Mouse (Mus musculus): ENCODE measurements around the gene Tnfsfm13. TPM values are rescaled to one million over a fixed set of nuclear protein-coding genes. Genes with fewer than 3 reads are reported as not detected.
A peak's percentile ranks its signal among the peaks of the same experiment; 100 is the strongest.

The Tnfsfm13 gene
- polyA plus RNA-seq, 1 experiment from 2014 or later = 6.0 TPM

GRCm38 (mm10) chr11:69672211-69672706, 23.6 kb downstream of the Tnfsfm13 start, which contains the start of gene Eif4a1:
Gene Eif4a1, minus strand, starts transcription at chr11:69672423.
- Histone ChIP-seq H3K36me3 (peaks cover 79% of the 10 kb centered on the region), H3K4me3 (replicated peaks) (peak within 1 kb of the TSS; percentile 61), H3K9me3 (replicated peaks) (no peaks in the 10 kb centered on the region), H3K9ac (peak within 1 kb of the TSS; percentile 83), H3K27ac (replicated peaks) (peak within 1 kb of the TSS; percentile 98), H3K27me3 (no peaks in the 10 kb centered on the region), H3K4me2 (replicated peaks) (peak within 1 kb of the TSS; percentile 77), H3K4me1 (peaks cover 23% of the 10 kb centered on the region)
- under 1% methylated on average over 36 of the region's 36 CpGs for WGBS
- ATAC-seq (ENCODE audit: insufficient number of reproducible peaks, low FRiP score, low TSS enrichment, low read depth) = peak; percentile 98

DNA sequence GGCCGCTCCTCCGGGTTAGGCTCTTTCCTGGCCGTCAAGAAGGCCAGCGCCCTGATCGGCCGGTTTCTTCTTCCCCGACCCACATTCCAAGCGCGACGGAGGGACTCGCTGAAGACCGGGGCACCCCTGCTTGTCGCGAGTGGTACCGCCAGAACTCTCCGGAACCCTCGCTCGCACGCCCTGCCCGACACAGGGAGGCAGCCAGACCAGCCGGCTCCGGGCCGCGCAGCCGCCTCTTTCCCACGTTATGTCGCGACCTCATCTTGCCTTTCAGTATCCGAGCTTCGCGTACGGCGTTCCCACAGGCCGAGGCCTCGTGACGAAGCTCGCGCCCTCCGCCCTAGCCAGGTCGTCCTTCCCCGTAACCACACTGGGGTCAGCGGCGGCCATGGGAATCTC, 24.2 kb downstream of the Tnfsfm13 start:
- Histone ChIP-seq H3K9me3 (replicated peaks) (no peaks in the 10 kb centered on the region), H3K4me2 (replicated peaks) (peak overlapping the region; percentile 77), H3K4me3 (replicated peaks) (peak overlapping the region; percentile 61), H3K27me3 (no peaks in the 10 kb centered on the region), H3K9ac (peak overlapping the region; percentile 83), H3K4me1 (peaks cover 23% of the 10 kb centered on the region), H3K36me3 (peaks cover 77% of the 10 kb centered on the region), H3K27ac (replicated peaks) (peak overlapping the region; percentile 98)
- under 1% methylated on average over 43 of the region's 43 CpGs for WGBS
- no peak; the same call in 1 of the 2 replicates for ATAC-seq (ENCODE audit: insufficient number of reproducible peaks, low FRiP score, low TSS enrichment, low read depth)

GRCm38 (mm10) chr11:69670786-69671725, 24.8 kb downstream of the Tnfsfm13 start:
- Histone ChIP-seq H3K36me3 (peaks cover 77% of the 10 kb centered on the region), H3K4me1 (peaks cover 23% of the 10 kb centered on the region), H3K27ac (replicated peaks) (peak overlapping the region; percentile 98), H3K9me3 (replicated peaks) (no peaks in the 10 kb centered on the region), H3K4me2 (replicated peaks) (peak overlapping the region; percentile 77), H3K27me3 (no peaks in the 10 kb centered on the region), H3K4me3 (replicated peaks) (peak overlapping the region; percentile 61), H3K9ac (peak overlapping the region; percentile 83)
- under 1% methylated on average over 55 of the region's 61 CpGs for WGBS
- ATAC-seq (ENCODE audit: insufficient number of reproducible peaks, low FRiP score, low TSS enrichment, low read depth) = peak; percentile 79

DNA sequence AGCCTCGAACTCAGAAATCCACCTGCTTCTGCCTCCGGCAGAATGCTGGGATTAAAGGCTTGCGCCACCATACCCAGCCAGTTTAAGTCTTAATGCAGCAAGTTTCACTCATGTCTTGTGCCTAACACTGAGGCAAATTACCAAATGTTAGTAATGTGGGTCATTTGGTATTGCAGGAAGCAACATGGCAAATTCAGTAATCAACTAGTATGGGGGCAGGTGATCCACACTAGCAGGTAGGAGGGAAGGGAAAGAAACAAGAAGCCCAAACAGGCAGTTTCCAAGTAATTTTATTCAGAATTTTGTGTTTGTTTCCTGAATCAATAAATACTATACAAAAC, 29.3 kb downstream of the Tnfsfm13 start:
- H3K4me2 ChIP-seq (replicated peaks) = no peak overlapping the region
- no peaks in the 10 kb centered on the region for H3K9me3 ChIP-seq (replicated peaks)
- ATAC-seq (ENCODE audit: insufficient number of reproducible peaks, low FRiP score, low TSS enrichment, low read depth) = no peak
- no peaks in the 10 kb centered on the region for H3K27me3 ChIP-seq
- H3K4me1 ChIP-seq = peaks cover 30% of the 10 kb centered on the region
- H3K36me3 ChIP-seq = peaks cover 67% of the 10 kb centered on the region
- 77% methylated on average over 3 of the region's 3 CpGs for WGBS
- no peak overlapping the region for H3K9ac ChIP-seq
- no peak overlapping the region for H3K4me3 ChIP-seq (replicated peaks)
- no peak overlapping the region for H3K27ac ChIP-seq (replicated peaks)

DNA sequence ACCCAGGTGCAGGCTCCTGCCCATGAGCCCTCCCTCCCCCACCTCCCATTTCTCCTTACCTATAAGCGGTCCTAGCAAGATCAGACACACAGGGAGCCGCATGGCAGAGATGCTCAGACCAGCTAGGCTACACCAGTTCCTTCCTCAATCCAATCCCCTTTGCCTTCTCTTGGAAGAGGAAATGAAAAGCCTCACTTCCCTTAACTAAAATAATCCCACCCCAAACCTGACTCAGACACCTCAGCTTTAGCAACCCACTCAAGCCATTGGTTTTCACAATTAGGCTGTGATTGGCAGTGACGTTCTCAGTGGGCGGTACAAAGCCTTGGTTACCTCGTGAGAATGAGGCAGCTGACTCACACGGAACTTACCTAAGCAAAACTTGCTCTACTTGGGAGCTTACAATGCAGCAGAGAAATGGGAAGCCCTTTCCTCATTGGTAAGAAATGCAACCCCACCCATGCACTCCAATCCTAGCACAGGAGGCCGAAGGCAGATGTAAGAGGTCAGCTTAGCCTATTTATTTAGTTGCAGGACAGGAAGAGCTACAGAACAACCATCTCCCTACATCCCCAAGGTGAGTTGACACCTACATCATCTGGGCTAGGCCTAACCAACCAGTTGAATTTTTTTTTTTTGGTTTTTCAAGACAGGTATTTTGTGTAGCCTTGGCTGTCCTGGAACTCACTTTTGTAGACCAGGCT, 29.8 kb downstream of the Tnfsfm13 start, which contains the start of gene Cd68:
Gene Cd68 (minus strand): TSS at position 193 of the 704 bp plus-strand sequence.
- Histone ChIP-seq H3K27ac (replicated peaks) (peak within 1 kb of the TSS; percentile 52), H3K36me3 (peaks cover 67% of the 10 kb centered on the region), H3K9me3 (replicated peaks) (no peaks in the 10 kb centered on the region), H3K4me3 (replicated peaks) (no peak within 1 kb of the TSS), H3K4me1 (peaks cover 35% of the 10 kb centered on the region), H3K27me3 (no peaks in the 10 kb centered on the region), H3K9ac (no peak within 1 kb of the TSS), H3K4me2 (replicated peaks) (no peak within 1 kb of the TSS)
- 26% methylated on average over 7 of the region's 7 CpGs for WGBS
- ATAC-seq (ENCODE audit: insufficient number of reproducible peaks, low FRiP score, low TSS enrichment, low read depth) = no peak

GRCm38 (mm10) chr11:69665457-69665960, 30.4 kb downstream of the Tnfsfm13 start:
- no peak overlapping the region for H3K9ac ChIP-seq
- H3K9me3 ChIP-seq (replicated peaks) = no peaks in the 10 kb centered on the region
- no peak overlapping the region for H3K4me2 ChIP-seq (replicated peaks)
- H3K27me3 ChIP-seq = no peaks in the 10 kb centered on the region
- H3K4me3 ChIP-seq (replicated peaks) = no peak overlapping the region
- 74% methylated on average over 9 of the region's 9 CpGs for WGBS
- ATAC-seq (ENCODE audit: insufficient number of reproducible peaks, low FRiP score, low TSS enrichment, low read depth) = no peak
- peak overlapping the region; percentile 41 for H3K27ac ChIP-seq (replicated peaks)
- H3K36me3 ChIP-seq = peaks cover 63% of the 10 kb centered on the region
- H3K4me1 ChIP-seq = peaks cover 35% of the 10 kb centered on the region

- peak overlapping the region; percentile 52 for H3K27ac ChIP-seq (replicated peaks)
- no peak for ATAC-seq (ENCODE audit: insufficient number of reproducible peaks, low FRiP score, low TSS enrichment, low read depth)
Measured at GRCm38 (mm10) chr11:69664841-69665240, 31.1 kb downstream of the Tnfsfm13 start.

DNA sequence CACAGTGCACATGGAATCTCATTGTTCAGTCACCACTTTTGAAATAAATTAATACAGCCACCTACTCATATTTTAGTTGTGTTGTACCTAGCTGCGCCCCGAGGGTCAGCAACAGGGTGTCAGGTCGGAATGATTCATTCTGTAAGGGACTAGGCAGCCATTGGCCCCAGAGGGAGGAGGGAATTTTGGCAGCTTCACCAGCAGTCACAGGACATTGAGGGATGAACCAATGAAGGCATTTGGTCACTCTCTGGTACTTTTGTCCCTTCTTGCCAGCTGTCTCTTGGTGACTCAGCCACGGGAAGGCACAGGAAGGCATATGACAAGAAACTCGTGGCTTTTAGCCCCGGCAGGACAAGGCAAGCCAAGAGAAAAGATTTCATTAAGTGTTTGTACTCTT, 32.1 kb downstream of the Tnfsfm13 start:
- Histone ChIP-seq H3K9me3 (replicated peaks) (no peaks in the 10 kb centered on the region), H3K36me3 (peaks cover 53% of the 10 kb centered on the region), H3K27me3 (no peaks in the 10 kb centered on the region), H3K4me2 (replicated peaks) (no peak overlapping the region), H3K9ac (no peak overlapping the region), H3K4me1 (peaks cover 20% of the 10 kb centered on the region), H3K27ac (replicated peaks) (peak overlapping the region; percentile 96; the same call in 1 of the 2 replicates), H3K4me3 (replicated peaks) (no peak overlapping the region)
- ATAC-seq (ENCODE audit: insufficient number of reproducible peaks, low FRiP score, low TSS enrichment, low read depth) = no peak
- WGBS = 85% methylated on average over 6 of the region's 6 CpGs

More at GRCm38 (mm10) chr11:69664841-69665240, 31.1 kb downstream of the Tnfsfm13 start:
- H3K4me1 ChIP-seq = peaks cover 29% of the 10 kb centered on the region
- no peaks in the 10 kb centered on the region for H3K9me3 ChIP-seq (replicated peaks)
- no peak overlapping the region for H3K9ac ChIP-seq
- peaks cover 57% of the 10 kb centered on the region for H3K36me3 ChIP-seq
- WGBS = 88% methylated on average over 7 of the region's 7 CpGs
- H3K4me3 ChIP-seq (replicated peaks) = no peak overlapping the region
- no peak overlapping the region for H3K4me2 ChIP-seq (replicated peaks)
- no peaks in the 10 kb centered on the region for H3K27me3 ChIP-seq

- Histone ChIP-seq H3K4me2 (replicated peaks) (peak overlapping the region; percentile 48), H3K36me3 (peaks cover 53% of the 10 kb centered on the region), H3K27ac (replicated peaks) (peak overlapping the region; percentile 96), H3K9ac (peak overlapping the region; percentile 15; the same call in 1 of the 2 replicates), H3K27me3 (no peaks in the 10 kb centered on the region), H3K4me3 (replicated peaks) (peak overlapping the region; percentile 56), H3K9me3 (replicated peaks) (no peaks in the 10 kb centered on the region), H3K4me1 (peaks cover 18% of the 10 kb centered on the region)
- no peak for ATAC-seq (ENCODE audit: insufficient number of reproducible peaks, low FRiP score, low TSS enrichment, low read depth)
- WGBS = 67% methylated on average over 13 of the region's 13 CpGs
Measured at GRCm38 (mm10) chr11:69662967-69663671, 32.8 kb downstream of the Tnfsfm13 start.

DNA sequence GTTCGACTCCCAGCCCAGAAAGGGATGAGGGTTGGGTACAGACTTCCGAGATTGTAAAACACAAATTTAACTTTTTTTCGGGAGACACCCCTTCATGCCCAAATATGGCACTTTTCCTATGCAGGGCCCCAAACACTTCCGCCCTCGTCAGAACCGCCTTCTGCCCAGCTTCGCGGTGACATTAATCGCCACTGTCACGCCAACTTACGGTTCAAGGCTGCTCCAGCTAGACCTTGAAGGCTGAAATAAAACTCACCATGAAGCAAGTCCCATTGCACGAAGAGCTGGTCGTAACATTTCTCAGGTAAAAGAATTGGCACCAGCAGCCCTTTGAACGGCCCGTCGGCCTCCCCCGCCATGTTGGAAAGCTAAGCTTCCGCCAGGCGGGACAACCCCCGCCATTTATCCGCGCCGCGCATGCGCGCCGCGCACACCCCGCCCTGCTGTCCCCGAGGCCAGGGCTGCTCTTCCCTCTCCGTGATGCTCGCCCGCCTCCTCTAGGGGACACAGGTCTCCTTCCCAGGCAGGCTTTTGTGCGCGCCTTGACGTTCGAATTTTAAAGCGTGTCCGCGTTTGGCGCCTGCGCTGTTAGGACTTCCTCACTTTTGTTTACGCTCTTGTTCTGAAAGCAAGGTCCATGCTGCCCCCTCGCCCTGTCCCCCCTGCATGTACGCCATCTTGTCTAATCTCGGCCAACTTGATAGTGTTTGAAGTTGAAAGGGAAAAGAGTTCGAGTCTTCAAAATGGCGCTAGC, 33.5 kb downstream of the Tnfsfm13 start, which contains the start of gene Mpdu1:
Gene Mpdu1 (minus strand): TSS at position 430 of the 754 bp plus-strand sequence.
- H3K4me3 ChIP-seq (replicated peaks) = peak within 1 kb of the TSS; percentile 56
- H3K4me2 ChIP-seq (replicated peaks) = peak within 1 kb of the TSS; percentile 48
- peaks cover 18% of the 10 kb centered on the region for H3K4me1 ChIP-seq
- H3K9me3 ChIP-seq (replicated peaks) = no peaks in the 10 kb centered on the region
- peak within 1 kb of the TSS; percentile 96 for H3K27ac ChIP-seq (replicated peaks)
- peak within 1 kb of the TSS; percentile 37 for H3K9ac ChIP-seq
- WGBS = under 1% methylated on average over 48 of the region's 48 CpGs
- ATAC-seq (ENCODE audit: insufficient number of reproducible peaks, low FRiP score, low TSS enrichment, low read depth) = peak; percentile 95
- H3K36me3 ChIP-seq = peaks cover 53% of the 10 kb centered on the region
- H3K27me3 ChIP-seq = no peaks in the 10 kb centered on the region
